Mouse (Mus musculus) liver, embryonic 11.5 days (tissue): ENCODE data around the gene Ntsr1. TPM values are rescaled to one million over a fixed set of nuclear protein-coding genes. Genes with fewer than 3 reads are reported as not detected.

ENCODE experiments used
- ATAC-seq: fragments of 200-750 bp; cut with Nextera tagmentation; replicated peaks from 2 replicates; pipeline ENCODE4 v1.8.0; 2017; ENCODE audit warnings: moderate number of reproducible peaks, mild to moderate bottlenecking, moderate TSS enrichment, moderate library complexity; ENCODE audit not compliant: low FRiP score
- DNase-seq: peaks from one replicate; pipeline ENCODE4 v3.0.0-alpha.2; 2017; ENCODE audit warnings: low spot score
- H3K27ac ChIP-seq: fragments of 300-500 bp; sonication (generic); 2 replicates; pipeline ENCODE4 v1.5.1; 2014; ENCODE audit warnings: mild to moderate bottlenecking, low read depth, low read length, control low read depth
- H3K27me3 ChIP-seq: fragments of 300-500 bp; sonication (generic); replicated peaks from 2 replicates; pipeline ENCODE4 v1.6.1; 2014; ENCODE audit warnings: low read length, mixed read lengths; ENCODE audit not compliant: control insufficient read depth, insufficient read depth
- H3K36me3 ChIP-seq: fragments of 300-500 bp; sonication (generic); 2 replicates; pipeline ENCODE4 v1.6.1; 2014; ENCODE audit warnings: mild to moderate bottlenecking, low read length, moderate library complexity, mixed read lengths; ENCODE audit not compliant: control insufficient read depth, insufficient read depth
- H3K4me1 ChIP-seq: fragments of 300-500 bp; sonication (generic); replicated peaks from 2 replicates; pipeline ENCODE4 v1.6.1; 2014; ENCODE audit warnings: low read length, mixed read lengths; ENCODE audit not compliant: control insufficient read depth, insufficient read depth
- H3K4me2 ChIP-seq: fragments of 300-500 bp; sonication (generic); 2 replicates; pipeline ENCODE4 v1.6.1; 2014; ENCODE audit warnings: mild to moderate bottlenecking, control low read depth, moderate library complexity
- H3K4me3 ChIP-seq: fragments of 300-500 bp; sonication (generic); 2 replicates; pipeline ENCODE4 v1.5.1; 2014; ENCODE audit warnings: low read depth, low read length, control low read depth
- H3K9ac ChIP-seq: fragments of 300-500 bp; sonication (generic); 2 replicates; pipeline ENCODE4 v1.6.1; 2014; ENCODE audit warnings: low read depth, low read length, control low read depth
- H3K9me3 ChIP-seq: fragments of 300-500 bp; sonication (generic); 2 replicates; pipeline ENCODE4 v1.6.1; 2016; ENCODE audit warnings: low read length, inconsistent platforms, mixed read lengths; ENCODE audit not compliant: control insufficient read depth
- WGBS: fragments of 180-500 bp; shearing (Covaris S2); extraction: QIAGEN DNeasy Blood & Tissue Kit; methylation state at CpG from one replicate; pipeline ENCODE4 v1.1.7; 2014; 5-methylcytosine and 5-hydroxymethylcytosine counted together
- polyA plus RNA-seq: library from polyadenylated mRNA; unstranded; fragments of >200 nt; fragmentation: Nextera tagmentation; extraction: Ambion mirVana; gene quantifications from 2 replicates; pipeline ENCODE4 v1.2.1, GENCODE M21; 2014

Gene Ntsr1
- polyA plus RNA-seq, 1 experiment from 2014 or later, result 0.49 TPM

- no peak overlapping the region for H3K4me2 ChIP-seq
- no peaks in the 10 kb centered on the region; the same call in 1 of the 2 replicates for H3K27me3 ChIP-seq
- no peak overlapping the region for H3K27ac ChIP-seq
- no peaks in the 10 kb centered on the region for H3K4me1 ChIP-seq
- no peak overlapping the region for H3K9ac ChIP-seq
- ATAC-seq (no peak), DNase-seq (no peak)
- 76% methylated on average over 7 of the region's 7 CpGs for WGBS
- no peak overlapping the region for H3K4me3 ChIP-seq
- no peaks in the 10 kb centered on the region for H3K36me3 ChIP-seq
- no peaks in the 10 kb centered on the region for H3K9me3 ChIP-seq
Observed at GRCm38 (mm10) chr2:180466505-180466904, 33.3 kb upstream of the Ntsr1 start.

- Histone ChIP-seq H3K36me3 (no peaks in the 10 kb centered on the region), H3K4me1 (no peaks in the 10 kb centered on the region; the same call in 1 of the 2 replicates), H3K27me3 (no peaks in the 10 kb centered on the region; the same call in 1 of the 2 replicates), H3K4me3 (no peak overlapping the region), H3K27ac (no peak overlapping the region), H3K9me3 (no peaks in the 10 kb centered on the region), H3K4me2 (no peak overlapping the region), H3K9ac (no peak overlapping the region)
- 86% methylated on average over 8 of the region's 8 CpGs for WGBS
- no peak for DNase-seq
- ATAC-seq, result no peak
Observed at GRCm38 (mm10) chr2:180468871-180469270, 30.9 kb upstream of the Ntsr1 start.

GRCm38 (mm10) chr2:180469768-180470167, 30.0 kb upstream of the Ntsr1 start:
- DNase-seq (no peak), ATAC-seq (no peak)
- Histone ChIP-seq H3K9me3 (no peaks in the 10 kb centered on the region), H3K4me1 (no peaks in the 10 kb centered on the region; the same call in 1 of the 2 replicates), H3K4me3 (no peak overlapping the region), H3K36me3 (no peaks in the 10 kb centered on the region), H3K4me2 (no peak overlapping the region), H3K9ac (no peak overlapping the region), H3K27me3 (no peaks in the 10 kb centered on the region; the same call in 1 of the 2 replicates), H3K27ac (no peak overlapping the region)
- 62% methylated on average over 9 of the region's 9 CpGs for WGBS

GRCm38 (mm10) chr2:180472306-180473079, 27.3 kb upstream of the Ntsr1 start:
- DNase-seq, result peak; percentile 53
- Histone ChIP-seq H3K27me3 (no peaks in the 10 kb centered on the region; the same call in 1 of the 2 replicates), H3K4me2 (0 out of 2 replicates have a peak overlapping the region, but pooled peaks have one; percentile 13), H3K4me1 (no peaks in the 10 kb centered on the region; the same call in 1 of the 2 replicates), H3K9ac (no peak overlapping the region), H3K27ac (no peak overlapping the region), H3K36me3 (no peaks in the 10 kb centered on the region), H3K4me3 (no peak overlapping the region), H3K9me3 (no peaks in the 10 kb centered on the region)
- WGBS, result 16% methylated on average over 21 of the region's 21 CpGs
- ATAC-seq, result 0 out of 2 replicates have a peak, but pooled peaks have one; percentile 29

GRCm38 (mm10) chr2:180473080-180473440, 26.7 kb upstream of the Ntsr1 start:
- DNase-seq (no peak), ATAC-seq (peak; percentile 71)
- WGBS, result 51% methylated on average over 7 of the region's 7 CpGs
- H3K36me3 ChIP-seq, result no peaks in the 10 kb centered on the region
- no peak overlapping the region for H3K27ac ChIP-seq
- H3K4me2 ChIP-seq, result no peak overlapping the region
- no peaks in the 10 kb centered on the region for H3K9me3 ChIP-seq
- H3K4me3 ChIP-seq, result no peak overlapping the region
- H3K4me1 ChIP-seq, result no peaks in the 10 kb centered on the region; the same call in 1 of the 2 replicates
- H3K27me3 ChIP-seq, result no peaks in the 10 kb centered on the region; the same call in 1 of the 2 replicates
- H3K9ac ChIP-seq, result no peak overlapping the region

GRCm38 (mm10) chr2:180474864-180475263, 24.9 kb upstream of the Ntsr1 start:
- no peak for DNase-seq
- Histone ChIP-seq H3K4me3 (no peak overlapping the region), H3K4me2 (no peak overlapping the region), H3K27me3 (no peaks in the 10 kb centered on the region; the same call in 1 of the 2 replicates), H3K9me3 (no peaks in the 10 kb centered on the region), H3K9ac (no peak overlapping the region), H3K4me1 (no peaks in the 10 kb centered on the region; the same call in 1 of the 2 replicates), H3K36me3 (no peaks in the 10 kb centered on the region), H3K27ac (no peak overlapping the region)
- 88% methylated on average over 3 of the region's 3 CpGs for WGBS
- ATAC-seq, result no peak

GRCm38 (mm10) chr2:180482274-180482673, 17.5 kb upstream of the Ntsr1 start:
- no peak overlapping the region for H3K27ac ChIP-seq
- no peak for DNase-seq
- H3K27me3 ChIP-seq, result no peaks in the 10 kb centered on the region; the same call in 1 of the 2 replicates

GRCm38 (mm10) chr2:180484882-180485281, 14.9 kb upstream of the Ntsr1 start:
- Histone ChIP-seq H3K4me1 (no peaks in the 10 kb centered on the region), H3K27ac (no peak overlapping the region), H3K4me3 (no peak overlapping the region), H3K9me3 (no peaks in the 10 kb centered on the region), H3K27me3 (peaks cover 10% of the 10 kb centered on the region; the same call in 1 of the 2 replicates), H3K9ac (no peak overlapping the region), H3K36me3 (no peaks in the 10 kb centered on the region), H3K4me2 (no peak overlapping the region)
- DNase-seq (no peak), ATAC-seq (no peak)
- WGBS, result 68% methylated on average over 4 of the region's 4 CpGs

More at GRCm38 (mm10) chr2:180482274-180482673, 17.5 kb upstream of the Ntsr1 start:
- no peaks in the 10 kb centered on the region for H3K9me3 ChIP-seq
- 42% methylated on average over 16 of the region's 16 CpGs for WGBS
- H3K4me1 ChIP-seq, result no peaks in the 10 kb centered on the region
- no peak overlapping the region for H3K9ac ChIP-seq
- ATAC-seq, result no peak
- no peaks in the 10 kb centered on the region for H3K36me3 ChIP-seq
- no peak overlapping the region for H3K4me2 ChIP-seq
- H3K4me3 ChIP-seq, result no peak overlapping the region

GRCm38 (mm10) chr2:180485306-180485705, 14.5 kb upstream of the Ntsr1 start:
- no peak for ATAC-seq
- no peaks in the 10 kb centered on the region for H3K9me3 ChIP-seq
- WGBS, result 70% methylated on average over 3 of the region's 3 CpGs
- peaks cover 10% of the 10 kb centered on the region; the same call in 1 of the 2 replicates for H3K27me3 ChIP-seq
- no peak overlapping the region for H3K27ac ChIP-seq
- H3K4me1 ChIP-seq, result no peaks in the 10 kb centered on the region
- H3K36me3 ChIP-seq, result no peaks in the 10 kb centered on the region
- H3K9ac ChIP-seq, result no peak overlapping the region
- H3K4me3 ChIP-seq, result no peak overlapping the region
- DNase-seq, result no peak
- no peak overlapping the region for H3K4me2 ChIP-seq
